Mouse (Mus musculus): Measurements from ENCODE around the gene Klhl26. TPM values are rescaled to one million over a fixed set of nuclear protein-coding genes. Genes with fewer than 3 reads are reported as not detected.

Gene Klhl26
- polyA plus RNA-seq, 1 experiment = 9.5 TPM

GRCm38 (mm10) chr8:70453852-70454251, 22.9 kb downstream of the Klhl26 start:
- no peak overlapping the region for H3K27ac ChIP-seq (replicated peaks; ENCODE audit: low read depth, low read length)
- H3K4me3 ChIP-seq (ENCODE audit: insufficient read depth, low read depth, low read length) = no peak overlapping the region
- H3K4me1 ChIP-seq (ENCODE audit: control insufficient read depth, insufficient read depth, insufficient read length, low read length) = peaks cover 11% of the 10 kb centered on the region

GRCm38 (mm10) chr8:70452196-70452966, 24.4 kb downstream of the Klhl26 start:
- Histone ChIP-seq H3K4me3 (ENCODE audit: insufficient read depth, low read depth, low read length) (no peak overlapping the region), H3K27ac (replicated peaks; ENCODE audit: low read depth, low read length) (no peak overlapping the region), H3K4me1 (ENCODE audit: control insufficient read depth, insufficient read depth, insufficient read length, low read length) (peaks cover 16% of the 10 kb centered on the region)

GRCm38 (mm10) chr8:70447639-70448420, 28.9 kb downstream of the Klhl26 start:
- peaks cover 5% of the 10 kb centered on the region; the same call in 1 of the 2 replicates for H3K4me1 ChIP-seq (ENCODE audit: control insufficient read depth, insufficient read depth, insufficient read length, low read length)
- H3K4me3 ChIP-seq (ENCODE audit: insufficient read depth, low read depth, low read length) = no peak overlapping the region
- H3K27ac ChIP-seq (replicated peaks; ENCODE audit: low read depth, low read length) = no peak overlapping the region

- Histone ChIP-seq H3K4me1 (ENCODE audit: control insufficient read depth, insufficient read depth, insufficient read length, low read length) (peaks cover 5% of the 10 kb centered on the region; the same call in 1 of the 2 replicates), H3K27ac (replicated peaks; ENCODE audit: low read depth, low read length) (no peak overlapping the region), H3K4me3 (ENCODE audit: insufficient read depth, low read depth, low read length) (no peak overlapping the region)
Observed at GRCm38 (mm10) chr8:70445988-70446387, 30.8 kb downstream of the Klhl26 start.

- Histone ChIP-seq H3K4me1 (ENCODE audit: control insufficient read depth, insufficient read depth, insufficient read length, low read length) (peaks cover 11% of the 10 kb centered on the region), H3K4me3 (ENCODE audit: insufficient read depth, low read depth, low read length) (no peak overlapping the region), H3K27ac (replicated peaks; ENCODE audit: low read depth, low read length) (no peak overlapping the region)
Observed at GRCm38 (mm10) chr8:70443326-70443725, 33.4 kb downstream of the Klhl26 start.

- H3K4me3 ChIP-seq (ENCODE audit: insufficient read depth, low read depth, low read length) = no peak overlapping the region
- H3K4me1 ChIP-seq (ENCODE audit: control insufficient read depth, insufficient read depth, insufficient read length, low read length) = peaks cover 8% of the 10 kb centered on the region; the same call in 1 of the 2 replicates
- H3K27ac ChIP-seq (replicated peaks; ENCODE audit: low read depth, low read length) = no peak overlapping the region
Observed at GRCm38 (mm10) chr8:70441565-70441964, 35.2 kb downstream of the Klhl26 start.

- Histone ChIP-seq H3K4me3 (ENCODE audit: insufficient read depth, low read depth, low read length) (no peak overlapping the region), H3K27ac (replicated peaks; ENCODE audit: low read depth, low read length) (no peak overlapping the region), H3K4me1 (ENCODE audit: control insufficient read depth, insufficient read depth, insufficient read length, low read length) (peaks cover 8% of the 10 kb centered on the region; the same call in 1 of the 2 replicates)
Observed at GRCm38 (mm10) chr8:70440246-70440645, 36.5 kb downstream of the Klhl26 start.

GRCm38 (mm10) chr8:70439848-70440179, 37.0 kb downstream of the Klhl26 start:
- Histone ChIP-seq H3K4me1 (ENCODE audit: control insufficient read depth, insufficient read depth, insufficient read length, low read length) (peaks cover 8% of the 10 kb centered on the region; the same call in 1 of the 2 replicates), H3K27ac (replicated peaks; ENCODE audit: low read depth, low read length) (no peak overlapping the region), H3K4me3 (ENCODE audit: insufficient read depth, low read depth, low read length) (peak overlapping the region; percentile 52)

- Histone ChIP-seq H3K4me3 (ENCODE audit: insufficient read depth, low read depth, low read length) (peak within 1 kb of the TSS; percentile 72), H3K4me1 (ENCODE audit: control insufficient read depth, insufficient read depth, insufficient read length, low read length) (peaks cover 8% of the 10 kb centered on the region; the same call in 1 of the 2 replicates), H3K27ac (replicated peaks; ENCODE audit: low read depth, low read length) (peak within 1 kb of the TSS; percentile 44)
Observed at GRCm38 (mm10) chr8:70439055-70439847, 37.5 kb downstream of the Klhl26 start, which contains the start of gene Crtc1. Gene Crtc1, minus strand, starts transcription at chr8:70439579.

- H3K4me3 ChIP-seq (ENCODE audit: insufficient read depth, low read depth, low read length) = no peak overlapping the region
- peaks cover 8% of the 10 kb centered on the region; the same call in 1 of the 2 replicates for H3K4me1 ChIP-seq (ENCODE audit: control insufficient read depth, insufficient read depth, insufficient read length, low read length)
- no peak overlapping the region for H3K27ac ChIP-seq (replicated peaks; ENCODE audit: low read depth, low read length)
Observed at GRCm38 (mm10) chr8:70438423-70438822, 38.3 kb downstream of the Klhl26 start.

- H3K27ac ChIP-seq (replicated peaks; ENCODE audit: low read depth, low read length) = no peak overlapping the region
- peaks cover 8% of the 10 kb centered on the region; the same call in 1 of the 2 replicates for H3K4me1 ChIP-seq (ENCODE audit: control insufficient read depth, insufficient read depth, insufficient read length, low read length)
- no peak overlapping the region for H3K4me3 ChIP-seq (ENCODE audit: insufficient read depth, low read depth, low read length)
Observed at GRCm38 (mm10) chr8:70435156-70435555, 41.6 kb downstream of the Klhl26 start.

- H3K4me1 ChIP-seq (ENCODE audit: control insufficient read depth, insufficient read depth, insufficient read length, low read length) = no peaks in the 10 kb centered on the region
- no peak overlapping the region for H3K4me3 ChIP-seq (ENCODE audit: insufficient read depth, low read depth, low read length)
Observed at GRCm38 (mm10) chr8:70432991-70433536, 43.7 kb downstream of the Klhl26 start.

GRCm38 (mm10) chr8:70431213-70431612, 45.6 kb downstream of the Klhl26 start:
- no peaks in the 10 kb centered on the region for H3K4me1 ChIP-seq (ENCODE audit: control insufficient read depth, insufficient read depth, insufficient read length, low read length)
- H3K27ac ChIP-seq (replicated peaks; ENCODE audit: low read depth, low read length) = no peak overlapping the region
- H3K4me3 ChIP-seq (ENCODE audit: insufficient read depth, low read depth, low read length) = no peak overlapping the region

More at GRCm38 (mm10) chr8:70432991-70433536, 43.7 kb downstream of the Klhl26 start:
- no peak overlapping the region for H3K27ac ChIP-seq (replicated peaks; ENCODE audit: low read depth, low read length)

- H3K4me1 ChIP-seq (ENCODE audit: control insufficient read depth, insufficient read depth, insufficient read length, low read length) = no peaks in the 10 kb centered on the region
- no peak overlapping the region for H3K4me3 ChIP-seq (ENCODE audit: insufficient read depth, low read depth, low read length)
- H3K27ac ChIP-seq (replicated peaks; ENCODE audit: low read depth, low read length) = no peak overlapping the region
Observed at GRCm38 (mm10) chr8:70426300-70426907, 50.4 kb downstream of the Klhl26 start.

Data from brown adipose tissue, adult 24 weeks (tissue).